ENCODE assay signal across 22 mouse cellular contexts in genomic region chr10:18337725-18338124, GRCm38 (mm10). TPM values are rescaled to one million over a fixed set of nuclear protein-coding genes. Genes with fewer than 3 reads are reported as not detected.
"Had no signal": no experiment of that assay in that cellular context is flagged by ENCODE, and none has a peak within 500 bp of the region (broad histone marks: within the 10 kb centered on the region; RNA-seq: fewer than 3 reads in every experiment).

No protein-coding gene starts in this region.

- H3K4me3 ChIP-seq: layer of hippocampus, adult 2 months; limb, embryonic 10.5 days; limb, embryonic 13.5 days; midbrain, embryonic 12.5 days; midbrain, embryonic 15.5 days; neural tube, embryonic 12.5 days; neural tube, embryonic 15.5 days had no signal

- H3K4me2 ChIP-seq: limb, embryonic 13.5 days; liver, embryonic 11.5 days; lung, embryonic 14.5 days; midbrain, embryonic 12.5 days; midbrain, embryonic 15.5 days; neural tube, embryonic 12.5 days; neural tube, embryonic 15.5 days had no signal

- H3K9ac ChIP-seq: limb, embryonic 13.5 days; liver, embryonic 14.5 days; liver, postnatal 0 days; lung, embryonic 14.5 days; midbrain, embryonic 12.5 days; midbrain, embryonic 15.5 days; neural tube, embryonic 12.5 days; neural tube, embryonic 15.5 days had no signal

- H3K9me3 ChIP-seq: limb, embryonic 10.5 days; limb, embryonic 13.5 days; midbrain, embryonic 12.5 days; midbrain, embryonic 15.5 days; neural tube, embryonic 12.5 days; neural tube, embryonic 15.5 days had no signal

- H3K27ac ChIP-seq: kidney, postnatal 0 days; layer of hippocampus, adult 2 months; limb, embryonic 10.5 days; limb, embryonic 13.5 days; liver, embryonic 14.5 days; macrophage; midbrain, embryonic 12.5 days; midbrain, embryonic 15.5 days; neural tube, embryonic 12.5 days; neural tube, embryonic 15.5 days; stomach, postnatal 0 days had no signal

- H3K27me3 ChIP-seq: limb, embryonic 13.5 days; midbrain, embryonic 15.5 days; neural tube, embryonic 12.5 days; neural tube, embryonic 15.5 days had no signal

- H3K4me1 ChIP-seq: midbrain, embryonic 15.5 days had no signal

- DNase-seq: kidney, postnatal 25 days; layer of hippocampus, adult 9-11 months; liver, postnatal 0 days; lung, embryonic 14.5 days; right cerebral cortex, adult 18-20 months; right cerebral cortex, postnatal 14 days; right cerebral cortex, postnatal 4 days; thymus, adult 2 months; thymus, postnatal 25 days had no signal

- ATAC-seq: liver, postnatal 0 days; lung, postnatal 0 days; midbrain, embryonic 15.5 days had no signal

- H3K36me3 ChIP-seq: limb, embryonic 10.5 days; limb, embryonic 13.5 days; midbrain, embryonic 12.5 days; midbrain, embryonic 15.5 days; neural tube, embryonic 12.5 days; neural tube, embryonic 15.5 days had no signal

RNA-seq across cellular contexts. Expression of gene Nhsl1, which starts 18.9 kb away (rescaled TPM):
- polyA plus RNA-seq: macrophage had no signal
